Mouse (Mus musculus) retina, embryonic 14.5 days (tissue): ENCODE measurements at regions not wholly inside any gene's neighbourhood (a gene's known extent, or its start where the extent isn't known, plus 50 kb on each side); places are given as distances from the start of the nearest gene placed in this dataset.

Experiments
- DNase-seq: peaks from one replicate; pipeline ENCODE4 v3.0.0-alpha.2; 2015; ENCODE audit warnings: low spot score

GRCm38 (mm10) chr4:142467920-142468319 is 228.7 kb upstream of the Kazn start:
- no peak for DNase-seq

- DNase-seq = no peak
Observed at GRCm38 (mm10) chr4:142465226-142465625, 226.0 kb upstream of the Kazn start.

GRCm38 (mm10) chr4:142464066-142464465 is 224.9 kb upstream of the Kazn start:
- DNase-seq = no peak

- no peak for DNase-seq
Observed at GRCm38 (mm10) chr4:142460468-142461086, 221.4 kb upstream of the Kazn start.

GRCm38 (mm10) chr4:142452614-142453013 is 213.4 kb upstream of the Kazn start:
- no peak for DNase-seq

GRCm38 (mm10) chr4:142450884-142451283 is 211.7 kb upstream of the Kazn start:
- no peak for DNase-seq

GRCm38 (mm10) chr4:142449713-142450112 is 210.5 kb upstream of the Kazn start:
- DNase-seq = no peak

GRCm38 (mm10) chr4:142449198-142449702 is 210.0 kb upstream of the Kazn start:
- DNase-seq = no peak

- no peak for DNase-seq
Observed at GRCm38 (mm10) chr4:142447529-142447928, 208.3 kb upstream of the Kazn start.

- no peak for DNase-seq
Observed at GRCm38 (mm10) chr4:142441045-142441444, 201.8 kb upstream of the Kazn start.

- DNase-seq = peak; percentile 35
Observed at GRCm38 (mm10) chr4:142439450-142440183, 200.4 kb upstream of the Kazn start.

GRCm38 (mm10) chr4:142424596-142424995 is 185.4 kb upstream of the Kazn start:
- DNase-seq = no peak

- no peak for DNase-seq
Observed at GRCm38 (mm10) chr4:142420427-142420826, 181.2 kb upstream of the Kazn start.

GRCm38 (mm10) chr4:142414874-142415273 is 175.7 kb upstream of the Kazn start:
- DNase-seq = peak; percentile 54

- DNase-seq = no peak
Observed at GRCm38 (mm10) chr4:142411792-142412191, 172.6 kb upstream of the Kazn start.

- no peak for DNase-seq
Observed at GRCm38 (mm10) chr4:142410596-142411573, 171.7 kb upstream of the Kazn start.

GRCm38 (mm10) chr4:142397858-142398257 is 158.7 kb upstream of the Kazn start:
- DNase-seq = no peak

- DNase-seq = peak; percentile 73
Observed at GRCm38 (mm10) chr4:142392924-142393323, 153.7 kb upstream of the Kazn start.

GRCm38 (mm10) chr4:142390531-142391195 is 151.5 kb upstream of the Kazn start:
- DNase-seq = no peak

- no peak for DNase-seq
Observed at GRCm38 (mm10) chr4:142388476-142388875, 149.3 kb upstream of the Kazn start.

- DNase-seq = no peak
Observed at GRCm38 (mm10) chr4:142381168-142381567, 142.0 kb upstream of the Kazn start.

GRCm38 (mm10) chr4:142378452-142378851 is 139.3 kb upstream of the Kazn start:
- DNase-seq = peak; percentile 22
